Mouse (Mus musculus) forebrain, embryonic 15.5 days (tissue): ENCODE measurements around the gene Awat2. TPM values are rescaled to one million over a fixed set of nuclear protein-coding genes. Genes with fewer than 3 reads are reported as not detected.
A peak's percentile ranks its signal among the peaks of the same experiment; 100 is the strongest.
"Not testable (repeated sequence)": the region's sequence is repeated elsewhere in the genome, so short reads cannot be mapped to it uniquely, and the experiment has no call there.

Source experiments
- ATAC-seq: fragments of 200-750 bp; cut with Nextera tagmentation; replicated peaks from 2 replicates; pipeline ENCODE4 v1.8.0; 2017; ENCODE audit warnings: mild to moderate bottlenecking, moderate TSS enrichment, moderate library complexity
- H3K27ac ChIP-seq: fragments of 300-500 bp; sonication (generic); replicated peaks from 2 replicates; pipeline ENCODE4 v1.5.1; 2015; ENCODE audit warnings: mild to moderate bottlenecking, inconsistent platforms
- H3K27me3 ChIP-seq: fragments of 300-500 bp; sonication (generic); 2 replicates; pipeline ENCODE4 v1.6.1; 2015; ENCODE audit warnings: inconsistent platforms
- H3K36me3 ChIP-seq: fragments of 300-500 bp; sonication (generic); 2 replicates; pipeline ENCODE4 v1.6.1; 2015; ENCODE audit warnings: mild to moderate bottlenecking, inconsistent platforms
- H3K4me1 ChIP-seq: fragments of 300-500 bp; sonication (generic); 2 replicates; pipeline ENCODE4 v1.6.1; 2015; ENCODE audit warnings: inconsistent platforms
- H3K4me2 ChIP-seq: fragments of 300-500 bp; sonication (generic); replicated peaks from 2 replicates; pipeline ENCODE4 v1.6.1; 2015; ENCODE audit warnings: mild to moderate bottlenecking, inconsistent platforms
- H3K4me3 ChIP-seq: fragments of 300-500 bp; sonication (generic); 2 replicates; pipeline ENCODE4 v1.5.1; 2015; ENCODE audit warnings: mild to moderate bottlenecking, inconsistent platforms
- H3K9ac ChIP-seq: fragments of 300-500 bp; sonication (generic); replicated peaks from 2 replicates; pipeline ENCODE4 v1.6.1; 2015; ENCODE audit warnings: mild to moderate bottlenecking, inconsistent platforms
- H3K9me3 ChIP-seq: fragments of 300-500 bp; sonication (generic); 2 replicates; pipeline ENCODE4 v1.6.1; 2016; ENCODE audit warnings: inconsistent platforms
- whole genome bisulfite sequencing: fragments of 180-500 bp; shearing (Covaris S2); methylation state at CpG from one replicate; pipeline ENCODE4 v1.1.7; 2015; ENCODE audit warnings: mixed read lengths; 5-methylcytosine and 5-hydroxymethylcytosine counted together
- polyA plus RNA-seq: library from polyadenylated mRNA; unstranded; fragments of >200 nt; fragmentation: Nextera tagmentation; extraction: Ambion mirVana; gene quantifications from 2 replicates; pipeline ENCODE4 v1.2.1, GENCODE M21; 2015

Gene Awat2
- 0.19 and 0.26 TPM in 2 replicates for polyA plus RNA-seq

- 98% methylated on average over 2 of the region's 2 CpGs for WGBS
- not testable (repeated sequence) for H3K27me3 ChIP-seq, ATAC-seq, H3K36me3 ChIP-seq, H3K9ac ChIP-seq, H3K27ac ChIP-seq, H3K4me3 ChIP-seq, H3K4me2 ChIP-seq, H3K9me3 ChIP-seq, H3K4me1 ChIP-seq
Measured at GRCm38 (mm10) chrX:100442617-100443016, at the start of gene Awat2. Gene Awat2 (minus strand): TSS chrX:100442717.

GRCm38 (mm10) chrX:100480317-100480716, 37.8 kb upstream of the Awat2 start:
- H3K27me3 ChIP-seq = no peaks in the 10 kb centered on the region
- H3K4me3 ChIP-seq = no peak overlapping the region
- WGBS = 36% methylated on average over 3 of the region's 3 CpGs
- H3K9me3 ChIP-seq = no peaks in the 10 kb centered on the region
- no peaks in the 10 kb centered on the region for H3K4me1 ChIP-seq
- H3K36me3 ChIP-seq = no peaks in the 10 kb centered on the region
- ATAC-seq = peak; percentile 90
- H3K9ac ChIP-seq = no peak overlapping the region
- no peak overlapping the region for H3K27ac ChIP-seq
- H3K4me2 ChIP-seq = no peak overlapping the region

GRCm38 (mm10) chrX:100475569-100476223, 33.2 kb upstream of the Awat2 start:
- ATAC-seq = no peak
- Histone ChIP-seq H3K4me1 (no peaks in the 10 kb centered on the region), H3K4me2 (no peak overlapping the region), H3K9me3 (no peaks in the 10 kb centered on the region), H3K27ac (no peak overlapping the region), H3K9ac (no peak overlapping the region), H3K36me3 (no peaks in the 10 kb centered on the region), H3K4me3 (no peak overlapping the region), H3K27me3 (no peaks in the 10 kb centered on the region)
- 70% methylated on average over 4 of the region's 4 CpGs for WGBS

- H3K9me3 ChIP-seq = no peaks in the 10 kb centered on the region
- 85% methylated on average over 3 of the region's 3 CpGs for WGBS
- no peaks in the 10 kb centered on the region for H3K36me3 ChIP-seq
- no peak overlapping the region for H3K4me2 ChIP-seq
- no peaks in the 10 kb centered on the region for H3K4me1 ChIP-seq
- H3K27ac ChIP-seq = no peak overlapping the region
- H3K9ac ChIP-seq = no peak overlapping the region
- H3K27me3 ChIP-seq = no peaks in the 10 kb centered on the region
- no peak overlapping the region for H3K4me3 ChIP-seq
- ATAC-seq = no peak
Measured at GRCm38 (mm10) chrX:100471491-100471890, 29.0 kb upstream of the Awat2 start.

- no peak overlapping the region for H3K9ac ChIP-seq
- no peak overlapping the region for H3K4me3 ChIP-seq
- no peaks in the 10 kb centered on the region for H3K4me1 ChIP-seq
- H3K36me3 ChIP-seq = no peaks in the 10 kb centered on the region
- H3K9me3 ChIP-seq = no peaks in the 10 kb centered on the region
- WGBS = 85% methylated on average over 3 of the region's 3 CpGs
- no peaks in the 10 kb centered on the region for H3K27me3 ChIP-seq
- no peak for ATAC-seq
- H3K4me2 ChIP-seq = no peak overlapping the region
- H3K27ac ChIP-seq = no peak overlapping the region
Measured at GRCm38 (mm10) chrX:100470126-100470525, 27.6 kb upstream of the Awat2 start.

- 68% methylated on average over 4 of the region's 4 CpGs for WGBS
- Histone ChIP-seq H3K4me2 (no peak overlapping the region), H3K4me3 (no peak overlapping the region), H3K27me3 (no peaks in the 10 kb centered on the region), H3K27ac (no peak overlapping the region), H3K9me3 (no peaks in the 10 kb centered on the region), H3K9ac (no peak overlapping the region), H3K36me3 (no peaks in the 10 kb centered on the region), H3K4me1 (no peaks in the 10 kb centered on the region)
- no peak for ATAC-seq
Measured at GRCm38 (mm10) chrX:100468047-100468446, 25.5 kb upstream of the Awat2 start.

- H3K4me3 ChIP-seq = no peak overlapping the region
- H3K4me1 ChIP-seq = no peaks in the 10 kb centered on the region
- H3K4me2 ChIP-seq = no peak overlapping the region
- no peak overlapping the region for H3K9ac ChIP-seq
- H3K9me3 ChIP-seq = no peaks in the 10 kb centered on the region
- H3K27me3 ChIP-seq = no peaks in the 10 kb centered on the region
- H3K36me3 ChIP-seq = no peaks in the 10 kb centered on the region
- no peak for ATAC-seq
- H3K27ac ChIP-seq = no peak overlapping the region
- WGBS = 87% methylated on average over 7 of the region's 7 CpGs
Measured at GRCm38 (mm10) chrX:100443532-100443931, 1.0 kb upstream of the Awat2 start.

GRCm38 (mm10) chrX:100432311-100432710, 10.2 kb downstream of the Awat2 start:
- Histone ChIP-seq H3K4me2 (no peak overlapping the region), H3K9me3 (no peaks in the 10 kb centered on the region), H3K27me3 (no peaks in the 10 kb centered on the region), H3K36me3 (no peaks in the 10 kb centered on the region), H3K4me3 (no peak overlapping the region), H3K9ac (no peak overlapping the region), H3K4me1 (no peaks in the 10 kb centered on the region), H3K27ac (no peak overlapping the region)
- WGBS = 73% methylated on average over 3 of the region's 3 CpGs
- no peak for ATAC-seq

- no peak for ATAC-seq
- 91% methylated on average over 21 of the region's 21 CpGs for WGBS
Measured at GRCm38 (mm10) chrX:100428693-100429092, 13.8 kb downstream of the Awat2 start, which contains the start of gene Otud6a. Gene Otud6a (plus strand): TSS chrX:100429013.

GRCm38 (mm10) chrX:100409245-100409644, 33.3 kb downstream of the Awat2 start:
- Histone ChIP-seq H3K9ac (no peak overlapping the region), H3K4me1 (no peaks in the 10 kb centered on the region), H3K27me3 (no peaks in the 10 kb centered on the region), H3K27ac (no peak overlapping the region), H3K4me2 (no peak overlapping the region), H3K4me3 (no peak overlapping the region), H3K36me3 (no peaks in the 10 kb centered on the region), H3K9me3 (no peaks in the 10 kb centered on the region)
- ATAC-seq = no peak
- WGBS = 74% methylated on average over 1 of the region's 1 CpGs

More at GRCm38 (mm10) chrX:100428693-100429092, 13.8 kb downstream of the Awat2 start, which contains the start of gene Otud6a:
- Histone ChIP-seq H3K9me3 (no peaks in the 10 kb centered on the region), H3K27me3 (no peaks in the 10 kb centered on the region), H3K4me2 (no peak within 1 kb of the TSS), H3K9ac (no peak within 1 kb of the TSS), H3K27ac (no peak within 1 kb of the TSS), H3K4me1 (no peaks in the 10 kb centered on the region), H3K36me3 (no peaks in the 10 kb centered on the region), H3K4me3 (no peak within 1 kb of the TSS)

GRCm38 (mm10) chrX:100401657-100402056, 40.9 kb downstream of the Awat2 start:
- 84% methylated on average over 5 of the region's 5 CpGs for WGBS
- Histone ChIP-seq H3K36me3 (no peaks in the 10 kb centered on the region), H3K9ac (no peak overlapping the region), H3K4me3 (no peak overlapping the region), H3K4me2 (no peak overlapping the region), H3K27ac (no peak overlapping the region), H3K27me3 (no peaks in the 10 kb centered on the region), H3K9me3 (no peaks in the 10 kb centered on the region), H3K4me1 (no peaks in the 10 kb centered on the region)
- no peak for ATAC-seq

- Histone ChIP-seq H3K27ac (no peak overlapping the region), H3K9ac (no peak overlapping the region), H3K4me3 (no peak overlapping the region), H3K9me3 (no peaks in the 10 kb centered on the region), H3K4me2 (no peak overlapping the region), H3K27me3 (no peaks in the 10 kb centered on the region), H3K36me3 (no peaks in the 10 kb centered on the region), H3K4me1 (no peaks in the 10 kb centered on the region)
- ATAC-seq = no peak
Measured at GRCm38 (mm10) chrX:100400900-100401299, 41.6 kb downstream of the Awat2 start.

- no peak for ATAC-seq
- H3K27me3 ChIP-seq = no peaks in the 10 kb centered on the region
- H3K36me3 ChIP-seq = no peaks in the 10 kb centered on the region
- WGBS = 82% methylated on average over 8 of the region's 8 CpGs
- H3K9me3 ChIP-seq = no peaks in the 10 kb centered on the region
- no peaks in the 10 kb centered on the region for H3K4me1 ChIP-seq
- H3K27ac ChIP-seq = no peak overlapping the region
- H3K9ac ChIP-seq = no peak overlapping the region
- H3K4me3 ChIP-seq = no peak overlapping the region
- H3K4me2 ChIP-seq = no peak overlapping the region
Measured at GRCm38 (mm10) chrX:100395026-100395425, 47.5 kb downstream of the Awat2 start.
